Mouse (Mus musculus) heart, postnatal 0 days (tissue): ENCODE results near the gene Gm42906.

Experiments used
- CTCF ChIP-seq: IDR thresholded peaks from 2 replicates; pipeline ENCODE4 v1.5.1; 2016; ENCODE audit warnings: antibody characterized with exemption, control low read depth, low read depth
- EP300 ChIP-seq: IDR thresholded peaks from 2 replicates; pipeline ENCODE4 v1.6.1; 2016; ENCODE audit warnings: antibody characterized with exemption, low read depth

DNA sequence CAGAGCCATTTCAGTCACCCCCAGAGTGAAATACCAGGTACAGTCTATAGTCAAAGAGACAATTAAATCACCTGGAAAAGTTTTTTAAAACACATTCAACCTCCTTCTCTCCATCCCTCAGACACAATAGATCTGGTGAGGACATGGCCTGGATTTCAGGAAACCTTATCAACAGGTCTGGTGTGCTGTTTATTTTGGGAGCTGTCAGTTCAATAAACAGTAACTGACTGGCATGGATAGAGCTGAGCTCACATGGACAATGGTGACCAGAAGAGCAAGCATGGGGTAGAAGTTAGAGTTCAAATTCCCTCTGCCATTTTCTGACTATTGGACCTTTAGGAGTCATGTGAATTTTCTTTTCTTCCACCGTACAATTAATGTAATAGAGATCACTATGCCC lies 205.2 kb downstream of the Gm42906 start:
- TF ChIP-seq CTCF (no peak), EP300 (no peak)
